Mouse (Mus musculus) gastrocnemius, postnatal 36 days (tissue): ENCODE data around the gene Washc2. TPM values are rescaled to one million over a fixed set of nuclear protein-coding genes. Genes with fewer than 3 reads are reported as not detected.

ENCODE experiments used
- DNase-seq, 2 experiments: peaks; one replicate each; pipeline ENCODE4 v3.0.0; 2022
- intact Hi-C: fragments of 180-260 bp; cut with DNase I; formaldehyde crosslinking; loops from one replicate; pipeline ENCODE4 v1.15.1; 2025
- total RNA-seq, 2 experiments: library from RNA; stranded (reverse); gene quantifications; 2 replicates each; pipeline ENCODE4 v1.2.3; 2021

Gene Washc2
- total RNA-seq, 2 experiments from 2014 or later, result 21.8 to 22.3 TPM

DNA sequence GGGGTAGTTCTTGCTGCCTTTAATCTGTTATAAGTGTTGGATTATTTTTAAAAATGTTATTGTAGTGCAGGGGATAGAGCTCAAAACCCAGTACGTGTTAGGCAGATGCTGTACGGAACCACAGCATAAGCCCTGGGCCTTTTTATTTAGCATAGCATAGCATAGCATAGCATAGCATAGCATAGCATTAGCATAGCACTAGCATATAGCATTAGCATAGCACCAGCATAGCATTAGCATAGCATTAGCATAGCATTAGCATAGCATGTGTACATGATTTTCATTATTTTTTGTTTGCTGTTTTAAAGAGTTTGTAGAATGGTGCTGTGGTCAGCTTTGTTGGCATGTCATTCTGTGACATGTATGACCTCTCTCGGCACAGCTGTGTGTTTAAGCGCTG is 51.8 kb downstream of the Washc2 start:
- intact Hi-C loops, result no loop called here

DNA sequence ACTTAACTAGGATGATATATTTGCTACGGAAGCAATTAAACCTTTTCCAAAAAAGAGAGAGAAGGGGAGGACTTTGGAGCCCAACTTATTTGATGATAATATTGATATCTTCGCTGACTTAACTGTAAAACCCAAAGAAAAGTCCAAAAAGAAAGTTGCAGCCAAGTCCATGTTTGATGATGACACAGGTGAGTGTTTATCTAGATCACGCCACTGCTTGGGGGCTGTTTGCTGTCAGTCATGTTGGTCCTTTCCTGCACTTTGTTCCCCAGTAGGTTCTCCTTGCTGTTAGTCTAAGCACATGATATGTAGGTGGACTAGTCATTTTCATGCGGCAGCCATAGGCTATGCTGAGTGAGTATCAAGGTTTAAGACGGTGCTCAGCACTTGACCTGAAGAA is 52.6 kb downstream of the Washc2 start:
- no peak for DNase-seq

More for the DNA sequence above, 51.8 kb downstream of the Washc2 start:
- DNase-seq, result no peak

GRCm38 (mm10) chr6:116262824-116263223 is 55.0 kb downstream of the Washc2 start:
- DNase-seq, result no peak
- intact Hi-C loops, result no loop called here

More for the DNA sequence above, 52.6 kb downstream of the Washc2 start:
- intact Hi-C loops, result no loop called here

GRCm38 (mm10) chr6:116264018-116264651 is 56.3 kb downstream of the Washc2 start, which contains the start of gene Zfand4:
Gene Zfand4 (plus strand): TSS chr6:116264222.
- DNase-seq, result peak; percentile 82 to 86
- intact Hi-C loops, result no loop called here

DNA sequence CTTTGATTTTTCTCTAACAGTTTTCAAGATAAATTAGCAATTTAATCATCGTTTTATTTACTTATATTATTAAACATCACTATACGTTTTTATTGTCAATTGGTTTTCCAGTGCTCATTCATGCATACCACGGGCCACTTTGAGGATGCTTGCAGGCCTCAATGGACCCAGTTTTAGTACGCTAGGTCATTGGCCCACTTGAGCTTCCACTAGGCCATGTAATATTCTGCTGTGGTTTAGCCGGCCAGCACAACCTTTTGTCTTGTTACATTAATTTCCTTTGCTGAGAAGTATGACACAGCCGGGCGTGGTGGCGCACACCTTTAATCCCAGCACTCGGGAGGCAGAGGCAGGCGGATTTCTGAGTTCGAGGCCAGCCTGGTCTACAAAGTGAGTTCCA is 57.0 kb downstream of the Washc2 start:
- no peak for DNase-seq
- intact Hi-C loops, result no loop called here

DNA sequence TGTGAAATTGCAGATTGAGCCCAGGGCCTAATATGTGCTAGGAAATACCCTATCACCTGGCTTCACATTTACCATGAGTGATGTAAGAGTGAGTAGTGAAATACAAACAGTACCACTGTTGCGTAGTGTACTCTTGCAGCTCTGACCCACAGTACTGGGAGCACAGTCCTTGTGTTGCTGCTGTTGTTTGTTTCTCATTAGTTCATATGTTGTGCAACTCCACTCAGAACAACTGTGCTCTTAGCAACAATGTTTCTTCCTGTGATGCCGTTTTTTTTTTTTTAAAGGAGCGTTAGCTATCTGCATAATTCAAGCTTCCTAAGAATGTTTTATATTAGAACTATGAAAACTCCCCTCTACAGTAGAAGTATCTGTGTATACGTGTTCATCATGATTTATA is 57.8 kb downstream of the Washc2 start:
- no peak for DNase-seq
- intact Hi-C loops, result no loop called here

- DNase-seq, result no peak
Measured at GRCm38 (mm10) chr6:116266273-116267109, 58.7 kb downstream of the Washc2 start.

GRCm38 (mm10) chr6:116267110-116267423 is 59.2 kb downstream of the Washc2 start:
- intact Hi-C loops, result no loop called here
- DNase-seq, result no peak

More at GRCm38 (mm10) chr6:116266273-116267109, 58.7 kb downstream of the Washc2 start:
- intact Hi-C loops, result no loop called here

GRCm38 (mm10) chr6:116275695-116276094 is 67.9 kb downstream of the Washc2 start:
- intact Hi-C loops, result no loop called here
- DNase-seq, result no peak

DNA sequence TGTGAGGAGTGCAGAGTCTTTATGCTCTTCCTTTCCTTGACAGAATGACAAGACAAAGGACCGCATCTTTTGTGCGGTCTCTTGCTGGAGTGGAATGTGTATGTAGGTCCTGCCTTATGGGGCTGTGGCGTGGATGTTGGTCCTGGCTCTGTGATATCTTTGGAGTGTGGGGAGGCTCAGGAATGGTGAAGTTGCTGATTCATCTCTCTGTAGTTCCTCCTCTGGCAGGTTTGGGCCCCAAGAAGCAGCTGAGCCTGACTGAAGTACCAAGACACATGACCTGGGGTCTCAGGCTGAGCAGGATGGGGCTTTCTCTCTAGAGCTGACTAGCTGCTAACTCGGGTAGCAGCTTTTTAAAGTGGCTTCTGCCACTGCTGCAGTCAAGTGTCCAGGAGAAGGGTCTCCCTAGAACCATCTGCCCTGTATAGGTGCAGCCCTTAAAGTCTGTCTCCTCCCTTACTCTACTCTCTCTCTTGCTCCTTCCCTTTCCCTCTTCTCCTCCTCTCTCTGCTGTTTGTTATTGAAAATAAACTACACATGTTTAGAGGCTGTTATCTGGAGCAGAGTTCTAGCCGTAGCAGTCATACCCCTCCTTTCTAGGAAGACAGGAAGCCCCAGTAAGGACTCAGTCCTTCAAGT is 71.0 kb downstream of the Washc2 start:
- DNase-seq, result no peak

DNA sequence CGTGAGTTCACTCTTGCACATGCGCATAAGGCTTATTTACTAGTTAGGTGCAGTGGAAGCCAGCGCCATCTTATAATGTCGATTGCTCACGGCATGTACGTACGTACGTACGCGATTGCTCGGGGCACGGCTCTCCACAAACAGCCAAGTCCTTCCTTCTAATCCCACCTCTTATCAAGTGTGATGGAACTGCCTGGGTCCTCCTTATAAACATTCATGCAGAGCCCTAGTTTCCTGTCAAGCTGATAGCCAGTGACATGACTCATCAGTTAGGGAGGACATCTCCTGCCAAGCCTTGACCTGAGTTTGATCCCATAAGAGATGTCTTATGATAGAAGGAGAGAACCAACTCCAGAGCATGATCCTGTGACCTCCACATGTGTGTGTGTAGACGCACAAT is 73.2 kb downstream of the Washc2 start:
- no peak for DNase-seq
- intact Hi-C loops, result loop anchor here (5.0 kb wide), 1 partner anchor 141 kb away; no protein-coding TSS in a partner anchor

More for the DNA sequence above, 71.0 kb downstream of the Washc2 start:
- intact Hi-C loops, result no loop called here

DNA sequence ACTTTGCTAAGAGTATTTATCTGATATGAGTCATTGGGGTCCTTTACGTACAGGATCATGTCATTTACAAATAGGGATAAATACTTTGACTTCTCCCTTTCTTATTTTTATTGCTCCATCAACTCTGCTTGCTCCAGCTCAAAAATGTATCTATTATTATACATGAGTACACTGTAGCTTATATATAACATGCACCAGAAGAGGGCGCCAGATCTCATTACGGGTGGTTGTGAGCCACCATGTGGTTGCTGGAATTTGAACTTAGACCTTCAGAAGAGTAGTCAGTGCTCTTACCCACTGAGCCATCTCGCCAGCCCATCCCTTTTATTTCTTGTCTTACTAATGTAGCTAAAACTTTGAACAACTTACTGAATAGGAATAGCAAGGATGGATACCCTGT is 74.7 kb downstream of the Washc2 start:
- intact Hi-C loops, result loop anchor here (5.0 kb wide), 1 partner anchor 140 kb away; no protein-coding TSS in a partner anchor
- DNase-seq, result no peak

- intact Hi-C loops, result loop anchor here (5.0 kb wide), 1 partner anchor 139 kb away; no protein-coding TSS in a partner anchor
- no peak for DNase-seq
Measured at GRCm38 (mm10) chr6:116283280-116283679, 75.4 kb downstream of the Washc2 start.

GRCm38 (mm10) chr6:116286321-116286720 is 78.5 kb downstream of the Washc2 start:
- intact Hi-C loops, result no loop called here

DNA sequence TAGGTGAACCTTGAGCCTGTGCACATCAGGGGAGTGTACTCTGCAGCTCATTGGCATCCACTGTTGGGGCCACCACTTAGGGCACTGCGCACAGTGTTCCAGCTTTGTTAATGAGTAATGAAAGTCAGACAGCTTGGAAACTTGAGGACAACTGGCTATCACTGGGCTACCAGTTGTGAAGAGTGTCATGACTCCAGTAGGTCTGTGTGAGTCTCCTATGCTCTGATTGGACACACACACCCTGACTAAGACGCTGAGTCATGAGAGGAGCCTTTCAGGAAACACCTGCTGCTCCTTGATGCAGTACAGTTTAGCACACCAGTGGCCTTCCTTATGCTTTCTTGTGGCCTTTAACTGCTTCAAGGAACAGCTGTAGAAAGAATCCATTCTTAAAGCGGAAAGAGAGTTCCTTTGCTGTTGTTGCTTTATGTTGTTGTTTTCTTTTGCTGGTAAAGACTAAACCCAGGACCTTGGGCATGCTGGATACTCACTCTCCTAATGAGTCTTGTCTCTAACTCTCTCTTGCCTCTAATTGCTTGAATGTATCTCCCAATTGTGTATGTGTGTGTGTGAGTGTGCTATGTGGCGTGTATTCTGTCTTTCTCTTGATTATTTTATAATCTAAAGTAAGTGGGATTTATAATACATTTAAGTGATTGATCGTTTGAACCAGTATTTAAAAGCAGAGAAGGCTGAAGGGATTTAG is 79.2 kb downstream of the Washc2 start:
- no peak for DNase-seq

More at GRCm38 (mm10) chr6:116286321-116286720, 78.5 kb downstream of the Washc2 start:
- DNase-seq, result no peak

GRCm38 (mm10) chr6:116311411-116311810 is 103.6 kb downstream of the Washc2 start:
- no peak for DNase-seq
- intact Hi-C loops, result no loop called here

More for the DNA sequence above, 79.2 kb downstream of the Washc2 start:
- intact Hi-C loops, result no loop called here
